ENCODE assay signal across 8 mouse cellular contexts in genomic region chr11:78856310-78856709, GRCm38 (mm10). TPM values are rescaled to one million over a fixed set of nuclear protein-coding genes. Genes with fewer than 3 reads are reported as not detected.
DNase-seq lines count a peak whose midpoint lies in the region; ATAC-seq lines count a peak whose summit lies in the region.

No protein-coding gene starts in this region.

- H3K9me3 ChIP-seq in forebrain, embryonic 11.5 days (ENCODE audit: control insufficient read depth, low read length): no peaks in the 10 kb centered on the region
- H3K9me3 ChIP-seq in forebrain, embryonic 15.5 days: no peaks in the 10 kb centered on the region
- H3K9me3 ChIP-seq in megakaryocyte, embryonic 14.5 days: no peaks in the 10 kb centered on the region

- no peaks in the 10 kb centered on the region for H3K27me3 ChIP-seq in forebrain, embryonic 11.5 days (ENCODE audit: control insufficient read depth, insufficient read depth, low read length)
- H3K27me3 ChIP-seq in forebrain, embryonic 15.5 days: no peaks in the 10 kb centered on the region
- peaks cover 42% of the 10 kb centered on the region for H3K27me3 ChIP-seq in megakaryocyte, embryonic 14.5 days (replicated peaks)

- no peak overlapping the region for H3K27ac ChIP-seq in forebrain, embryonic 11.5 days (ENCODE audit: low read depth, low read length)
- H3K27ac ChIP-seq in forebrain, embryonic 15.5 days (replicated peaks): no peak overlapping the region

- 10% methylated on average over 7 of the region's 7 CpGs for WGBS in forebrain, embryonic 11.5 days
- WGBS in forebrain, embryonic 15.5 days: 5% methylated on average over 7 of the region's 7 CpGs

- 0 out of 2 replicates have a peak, but pooled peaks have one; percentile 33 for ATAC-seq in forebrain, embryonic 11.5 days (replicated peaks; ENCODE audit: low FRiP score)
- no peak for ATAC-seq in forebrain, embryonic 15.5 days (replicated peaks)

- H3K9ac ChIP-seq in forebrain, embryonic 11.5 days (ENCODE audit: low read length): no peak overlapping the region
- no peak overlapping the region for H3K9ac ChIP-seq in forebrain, embryonic 15.5 days (replicated peaks)

- intact Hi-C loops in heart, postnatal 10 days (cut with DNase I): loop anchor here (1.0 kb wide), 2 partner anchors 67 to 100 kb away; no protein-coding TSS in a partner anchor

- H3K4me3 ChIP-seq in forebrain, embryonic 11.5 days (ENCODE audit: low read depth, low read length): no peak overlapping the region
- H3K4me3 ChIP-seq in forebrain, embryonic 15.5 days: no peak overlapping the region
- peak overlapping the region; percentile 71 for H3K4me3 ChIP-seq in megakaryocyte, embryonic 14.5 days (replicated peaks)

- H3K36me3 ChIP-seq in forebrain, embryonic 11.5 days (ENCODE audit: control insufficient read depth, insufficient read depth, low read length): no peaks in the 10 kb centered on the region
- H3K36me3 ChIP-seq in forebrain, embryonic 15.5 days: no peaks in the 10 kb centered on the region
- H3K36me3 ChIP-seq in megakaryocyte, embryonic 14.5 days (replicated peaks; ENCODE audit: low read length): no peaks in the 10 kb centered on the region

- peak; percentile 90 for DNase-seq in forebrain, embryonic 11.5 days (ENCODE audit: low spot score)
- peak; percentile 84 for DNase-seq in adrenal gland, postnatal 25 days
- peak; percentile 82 for DNase-seq in embryo, embryonic 9.5 days (ENCODE audit: extremely low spot score)
- peak; percentile 86 to 93 for DNase-seq in heart, postnatal 10 days
- DNase-seq in layer of hippocampus, postnatal 14 days (ENCODE audit: low spot score in 2 of 2): peak; percentile 68 to 74
- DNase-seq in spleen, adult 12 weeks (ENCODE audit: low spot score): peak; percentile 48

- H3K4me1 ChIP-seq in forebrain, embryonic 11.5 days (replicated peaks; ENCODE audit: control insufficient read depth, insufficient read depth, low read length): no peaks in the 10 kb centered on the region; the same call in 1 of the 2 replicates
- no peaks in the 10 kb centered on the region for H3K4me1 ChIP-seq in forebrain, embryonic 15.5 days
- peaks cover 13% of the 10 kb centered on the region for H3K4me1 ChIP-seq in megakaryocyte, embryonic 14.5 days

- no peak overlapping the region for H3K4me2 ChIP-seq in forebrain, embryonic 11.5 days (ENCODE audit: low read depth, low read length, severe bottlenecking)
- no peak overlapping the region for H3K4me2 ChIP-seq in forebrain, embryonic 15.5 days (replicated peaks)

RNA-seq across cellular contexts. Expression of gene Lyrm9, which starts 29.9 kb away (rescaled TPM):
- 18.6 and 23.4 TPM in 2 replicates for polyA plus RNA-seq in forebrain, embryonic 11.5 days (2014; fragmentation: Nextera tagmentation; extraction: Ambion mirVana)
- 29.7 and 32.7 TPM in 2 replicates for polyA plus RNA-seq in forebrain, embryonic 15.5 days (2015; fragmentation: Nextera tagmentation; extraction: Ambion mirVana)
- 42.8 and 59.0 TPM in 2 replicates for total RNA-seq in adrenal gland, postnatal 25 days (2021)
- total RNA-seq in heart, postnatal 10 days (2021): 10 to 100 TPM; 28.3 to 34.3 TPM
- 10 to 100 TPM; 19.4 to 22.0 TPM for total RNA-seq in layer of hippocampus, postnatal 14 days (2021)
- polyA plus RNA-seq in megakaryocyte, embryonic 14.5 days (2012; ENCODE audit: insufficient read depth, low replicate concordance): 62.0 and 120 TPM in 2 replicates
